Mouse (Mus musculus): ENCODE data around the gene Prcd.

Gene Prcd

GRCm38 (mm10) chr11:116690701-116691575, 37.6 kb downstream of the Prcd start:
- DNase-seq (ENCODE audit: low spot score in 2 of 2), result no peak

DNA sequence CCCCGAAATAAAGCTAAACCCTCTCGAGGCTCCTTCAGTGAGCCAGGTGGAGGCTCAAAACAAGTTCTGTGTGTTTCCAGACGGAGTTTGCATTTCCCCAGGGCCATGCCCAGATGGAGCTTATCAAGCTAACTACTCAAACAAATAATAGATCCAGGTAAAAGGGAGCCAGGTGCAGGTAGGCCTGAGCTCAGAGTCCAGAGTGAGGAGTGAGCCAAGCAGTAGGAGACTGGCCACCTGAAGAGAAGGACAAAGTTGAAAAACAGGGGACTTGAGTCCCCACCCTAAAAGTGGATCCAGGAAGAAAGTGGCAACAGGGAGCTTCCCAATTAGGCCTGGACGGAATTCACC, 40.5 kb downstream of the Prcd start:
- DNase-seq (ENCODE audit: low spot score in 2 of 2), result no peak

- no peak for DNase-seq (ENCODE audit: low spot score in 2 of 2)
Measured at GRCm38 (mm10) chr11:116694250-116695193, 41.2 kb downstream of the Prcd start.

DNA sequence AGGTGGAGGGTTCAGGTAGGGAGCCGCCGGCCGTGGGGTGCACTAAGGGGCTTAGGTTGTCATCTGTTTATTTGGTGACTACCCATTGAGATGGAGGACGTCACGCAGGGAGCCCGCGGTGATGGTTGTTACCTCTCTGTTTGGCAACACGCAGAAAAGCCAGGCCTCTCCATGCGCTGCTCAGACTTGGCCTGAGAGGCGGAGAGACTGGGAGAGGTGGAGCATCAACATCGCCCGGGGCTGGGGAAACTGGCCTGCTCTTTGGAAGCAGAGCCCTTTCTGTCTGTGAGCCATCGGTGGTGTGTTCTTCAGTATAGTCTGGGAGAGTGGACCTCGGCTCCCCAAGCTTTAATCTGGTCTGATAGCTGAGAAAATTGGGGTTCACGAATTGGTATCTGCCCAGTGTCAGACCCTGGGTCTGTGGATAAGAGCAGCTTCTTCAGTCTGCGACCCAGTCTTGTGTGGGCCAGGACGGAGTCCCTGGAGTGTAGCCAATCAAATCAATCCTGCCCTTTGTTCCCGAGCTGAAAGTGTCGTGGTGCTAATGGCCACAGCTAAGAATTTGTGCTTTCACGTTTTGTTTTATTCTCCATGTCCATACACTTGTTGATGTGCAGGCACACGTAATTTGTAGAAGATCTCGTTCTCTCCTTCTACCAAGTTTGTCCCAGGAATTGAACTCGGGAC, 42.0 kb downstream of the Prcd start:
- no peak for DNase-seq (ENCODE audit: low spot score in 2 of 2)

DNA sequence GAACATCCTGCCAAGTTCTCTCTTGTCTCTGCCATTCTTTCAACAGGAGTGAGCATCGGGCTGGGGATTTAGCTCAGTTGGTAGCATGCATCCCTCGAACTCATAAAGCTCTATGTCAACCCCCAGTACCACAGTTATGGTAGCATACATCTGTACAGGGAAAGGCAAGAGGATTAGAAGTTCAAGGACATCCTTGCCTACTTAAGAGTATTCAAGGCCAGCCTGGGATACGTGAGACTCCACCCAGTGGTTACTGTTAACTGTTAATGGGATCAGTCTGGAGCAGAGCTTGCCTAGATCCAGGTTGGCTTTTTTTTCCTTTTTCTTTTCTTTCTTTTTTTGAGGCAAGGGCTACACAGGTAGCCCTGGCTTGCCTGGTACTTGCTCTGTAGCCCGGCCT, 43.1 kb downstream of the Prcd start:
- DNase-seq (ENCODE audit: low spot score in 2 of 2), result no peak

GRCm38 (mm10) chr11:116697521-116697920, 44.2 kb downstream of the Prcd start:
- no peak for DNase-seq (ENCODE audit: low spot score in 2 of 2)

DNA sequence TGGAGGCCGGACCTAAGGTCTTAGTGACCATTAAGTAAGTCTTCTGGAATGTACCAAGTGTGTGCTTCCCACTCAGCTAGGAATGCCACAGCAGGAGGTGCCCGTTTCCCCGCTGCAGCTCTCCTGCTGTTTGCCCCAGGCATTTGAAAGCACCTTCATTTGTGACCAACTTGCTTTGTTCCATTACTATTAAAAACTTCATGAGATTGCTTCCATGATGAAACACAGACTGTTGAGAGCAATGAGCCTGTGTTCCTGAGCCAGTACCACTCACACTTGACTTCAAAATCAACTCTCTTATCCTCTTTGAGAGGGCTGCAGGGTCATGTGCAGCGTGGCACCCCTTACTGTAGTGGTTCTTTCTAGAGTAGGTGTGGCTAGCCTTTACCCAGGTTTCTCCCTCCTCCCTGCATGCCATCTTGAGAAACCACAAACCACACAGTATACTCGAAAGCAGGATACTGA, 48.1 kb downstream of the Prcd start:
- no peak for DNase-seq (ENCODE audit: low spot score in 2 of 2)

- no peak for DNase-seq (ENCODE audit: low spot score in 2 of 2)
Measured at GRCm38 (mm10) chr11:116704336-116705035, 51.2 kb downstream of the Prcd start.

GRCm38 (mm10) chr11:116705204-116705608, 51.9 kb downstream of the Prcd start:
- DNase-seq (ENCODE audit: low spot score in 2 of 2), result no peak

DNA sequence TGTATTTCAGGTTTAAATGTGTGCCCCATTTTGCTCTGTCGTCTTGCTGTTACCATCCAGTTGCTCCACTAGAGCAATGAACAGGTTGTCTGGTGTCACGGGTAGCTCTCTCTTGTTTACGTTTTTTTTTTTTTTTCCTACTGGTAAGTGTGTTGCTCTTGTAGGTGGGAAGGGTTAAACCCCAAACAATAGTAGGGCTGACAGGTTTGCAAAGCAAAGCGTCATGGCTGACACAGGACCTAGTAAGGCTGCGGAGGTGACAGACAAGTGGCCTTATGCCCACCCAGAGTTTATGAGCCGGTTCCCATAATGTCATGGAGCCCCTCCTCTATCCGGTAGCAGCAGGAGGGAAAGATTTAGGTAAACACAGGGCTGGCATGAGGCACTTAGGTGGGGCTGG, 53.0 kb downstream of the Prcd start:
- DNase-seq (ENCODE audit: low spot score in 2 of 2), result no peak

DNA sequence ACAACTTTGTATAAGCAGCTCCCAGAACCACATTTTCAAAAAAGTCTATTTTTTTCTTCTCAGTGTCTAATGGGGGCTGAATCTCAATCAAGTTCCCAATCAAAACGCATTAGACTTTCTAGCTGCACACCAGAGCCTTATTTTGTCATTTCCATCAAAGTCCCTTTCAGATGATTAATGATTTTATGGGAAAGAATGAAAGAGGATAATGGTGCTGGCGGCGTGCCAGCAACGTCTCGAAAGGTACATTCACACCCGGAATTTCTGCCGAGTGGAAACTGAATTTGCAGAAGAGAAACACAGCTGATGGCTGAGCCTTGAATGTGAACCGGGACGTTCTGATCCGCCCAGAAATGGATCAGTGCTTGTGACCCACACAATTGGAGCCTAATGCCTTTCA, 56.8 kb downstream of the Prcd start:
- no peak for DNase-seq (ENCODE audit: low spot score in 2 of 2)

DNA sequence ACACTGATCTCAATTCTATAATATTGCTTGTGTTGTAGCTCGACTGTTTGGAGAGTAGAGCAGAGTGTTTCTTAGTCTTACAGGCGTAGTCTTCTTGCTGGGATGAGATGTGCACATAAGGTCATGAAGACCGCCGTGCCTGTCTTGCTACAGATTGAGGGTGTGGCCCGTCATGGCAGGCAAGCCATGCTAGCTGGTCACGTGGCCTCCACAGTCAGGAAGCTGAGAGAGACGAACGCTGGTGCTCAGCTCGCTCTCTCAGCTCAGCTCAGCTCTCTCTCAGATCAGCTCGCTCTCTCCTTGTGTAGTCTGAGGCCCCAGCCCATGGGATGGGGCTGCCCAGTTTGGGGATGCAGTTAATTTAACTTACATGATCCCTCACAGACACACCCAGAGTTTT, 57.5 kb downstream of the Prcd start:
- no peak for DNase-seq (ENCODE audit: low spot score in 2 of 2)

DNA sequence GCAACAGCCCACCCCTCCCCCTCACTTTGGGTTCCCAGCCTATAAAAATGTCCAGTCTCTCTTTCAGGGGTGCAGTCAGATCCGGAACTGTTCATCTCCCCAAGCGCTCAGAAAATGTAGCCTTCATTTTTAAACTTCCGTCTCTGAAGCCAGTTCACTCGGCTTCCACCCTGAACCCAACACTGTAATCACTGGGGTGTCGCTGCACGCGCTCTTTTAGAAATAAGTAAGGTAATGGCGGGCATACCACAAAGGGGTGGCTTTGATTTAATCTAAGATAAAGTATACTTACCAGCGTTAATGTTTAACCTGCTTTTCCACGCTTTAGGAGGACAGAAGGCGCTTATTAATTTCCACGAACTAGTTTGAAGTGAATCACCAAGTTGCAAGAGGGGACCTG, 60.7 kb downstream of the Prcd start:
- DNase-seq (ENCODE audit: low spot score in 2 of 2), result no peak
